Mouse (Mus musculus) c-Kit-negative CD71-positive TER-119-positive erythroid progenitor cells, embryonic 14.5 days (primary cell): ENCODE results near the gene Actg2.

ENCODE experiments used
- DNase-seq: peaks from one replicate; pipeline ENCODE4 v3.0.0-alpha.2; 2013; ENCODE audit warnings: low read depth, low spot score

Gene Actg2

DNA sequence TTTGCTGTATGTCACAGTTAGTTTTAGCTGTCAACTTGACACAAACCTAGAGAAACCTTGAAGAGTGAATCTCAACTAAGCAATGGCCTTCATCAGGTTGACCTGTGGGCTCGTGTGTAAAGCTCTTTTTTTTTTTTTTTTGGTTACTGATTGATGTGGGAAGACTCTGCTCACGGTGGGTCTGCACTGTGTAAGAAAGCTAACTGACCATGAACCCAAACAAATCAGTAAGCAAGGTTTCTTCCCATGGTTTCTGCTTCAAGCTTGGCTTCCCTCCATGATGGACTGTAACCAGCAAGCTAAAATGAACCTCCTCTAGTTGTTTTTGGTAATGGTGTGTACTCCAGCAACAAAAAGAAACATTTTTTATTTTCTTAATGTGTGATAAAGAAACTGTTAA lies 56.9 kb downstream of the Actg2 start:
- no peak for DNase-seq

DNA sequence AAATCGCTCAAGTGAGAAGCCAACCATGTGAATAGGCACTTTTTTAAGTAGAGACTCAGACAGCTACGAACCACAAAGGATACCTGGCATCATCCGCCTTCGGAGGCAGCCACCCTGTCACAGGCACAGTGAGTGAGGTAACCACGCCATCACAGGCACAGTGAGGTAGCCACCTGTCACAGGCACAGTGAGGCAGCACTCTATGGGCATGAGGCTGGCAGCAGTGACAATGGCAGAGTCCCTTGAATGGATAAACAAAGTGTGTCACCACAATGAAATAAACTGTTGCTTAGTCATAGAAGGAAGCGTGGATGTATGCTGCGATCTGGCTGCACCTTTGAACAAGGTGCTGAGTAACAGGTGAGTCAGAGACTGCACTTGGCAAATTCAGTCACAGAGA lies 57.4 kb downstream of the Actg2 start:
- DNase-seq, result no peak

DNA sequence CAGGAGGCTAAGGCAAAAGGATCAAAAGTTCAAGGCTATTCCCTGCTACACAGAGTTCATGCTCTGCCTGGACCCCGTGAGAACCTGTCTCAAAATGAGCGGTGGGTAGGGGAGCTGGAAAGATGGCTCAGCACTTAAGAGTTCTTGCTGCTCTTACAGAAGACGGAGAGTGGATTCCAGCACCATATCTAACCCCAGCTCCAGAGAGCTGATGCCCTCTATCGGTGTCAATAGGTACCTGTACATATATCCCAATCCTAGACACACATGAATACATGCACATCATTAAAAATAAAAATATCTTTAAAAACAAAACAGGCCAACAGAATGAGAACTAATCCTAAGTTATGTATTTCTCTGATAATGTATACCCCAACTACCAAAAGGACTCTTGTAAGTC lies 57.8 kb downstream of the Actg2 start:
- no peak for DNase-seq

DNA sequence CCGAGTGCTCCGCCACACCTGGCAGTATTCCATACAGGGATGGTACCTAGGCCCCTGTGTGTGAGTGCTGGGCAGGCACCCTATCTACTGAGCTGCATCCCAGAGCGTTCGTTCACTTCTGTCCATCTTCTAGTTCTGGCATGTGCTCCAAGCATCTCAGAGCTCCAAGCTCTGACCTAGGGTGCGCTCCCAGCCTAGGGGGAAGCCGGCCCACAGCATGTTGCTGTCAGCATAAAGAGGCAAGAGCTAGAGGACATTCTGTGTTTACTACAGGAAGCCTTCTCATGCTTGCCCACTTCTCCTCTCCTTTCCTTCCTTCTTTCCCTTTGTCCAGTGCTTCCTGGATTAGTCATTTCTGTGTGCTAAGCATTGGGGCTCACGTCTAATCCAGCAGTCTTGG lies 60.6 kb downstream of the Actg2 start:
- no peak for DNase-seq

DNA sequence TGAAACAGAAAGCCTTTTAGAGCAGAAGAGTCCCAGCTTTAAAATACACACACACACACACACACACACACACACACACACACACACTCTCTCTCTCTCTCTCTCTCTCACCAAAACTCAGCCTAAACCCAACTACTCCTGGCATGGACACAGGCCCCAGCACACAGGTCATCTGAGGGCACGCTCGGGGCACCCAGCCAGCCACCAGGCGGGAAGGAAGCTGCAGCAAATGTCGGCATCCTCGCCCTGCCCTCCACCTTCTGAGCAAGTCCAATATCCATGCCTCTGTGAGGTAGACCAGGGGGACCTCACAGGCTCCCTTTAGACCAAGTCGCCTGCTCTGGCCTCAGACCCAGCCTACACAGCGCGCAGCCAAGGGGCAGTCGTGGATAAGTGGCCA lies 62.8 kb downstream of the Actg2 start:
- no peak for DNase-seq

DNA sequence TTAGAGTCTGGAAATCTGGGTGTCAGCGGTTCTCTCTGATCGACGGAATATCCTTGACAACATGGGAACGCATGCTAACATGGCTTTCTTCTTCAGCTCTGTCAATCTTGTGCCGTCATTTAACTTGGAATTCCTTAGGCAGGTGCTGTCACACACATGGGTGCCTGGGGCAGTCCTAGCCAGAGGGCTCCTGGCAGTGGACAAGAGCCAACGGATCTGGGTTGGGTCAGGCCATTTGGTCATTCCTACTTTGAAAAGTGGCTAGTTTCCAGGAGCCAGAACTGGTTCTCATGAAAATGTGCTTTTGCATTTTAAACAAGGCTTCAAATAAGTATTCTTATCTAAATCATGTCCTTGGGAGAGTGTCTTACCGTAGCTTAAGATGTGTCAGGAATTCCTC lies 64.3 kb downstream of the Actg2 start:
- DNase-seq, result no peak

DNA sequence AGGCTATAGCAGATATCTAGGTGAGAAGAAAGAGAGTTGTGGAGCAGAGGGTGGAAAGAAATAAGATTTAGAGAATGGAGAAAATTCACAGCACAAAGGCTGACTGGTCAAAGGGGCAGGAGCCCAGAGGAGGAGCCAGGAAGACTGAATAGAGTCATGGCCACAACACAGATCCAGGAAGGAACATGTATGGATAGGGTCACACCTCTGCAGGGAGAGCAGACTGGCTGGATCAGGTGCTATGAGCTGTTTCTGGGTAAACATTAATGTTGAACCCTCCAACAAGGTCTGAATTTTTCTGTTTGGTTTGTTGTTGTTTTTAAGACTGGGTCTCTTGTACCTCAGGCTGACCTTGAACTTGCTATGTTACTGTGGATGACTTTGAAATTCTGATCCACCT lies 72.1 kb downstream of the Actg2 start:
- no peak for DNase-seq
